Mouse (Mus musculus) adrenal gland, adult 8-10 months (tissue): ENCODE results near the gene H2-Ob. TPM values are rescaled to one million over a fixed set of nuclear protein-coding genes. Genes with fewer than 3 reads are reported as not detected.

Experiments
- DNase-seq: peaks from one replicate; pipeline ENCODE4 v3.0.0; 2022
- total RNA-seq, 4 experiments: library from RNA; stranded (reverse); gene quantifications; 2 replicates each; pipeline ENCODE4 v1.2.4; 2022

H2-Ob gene
- total RNA-seq, 4 experiments from 2014 or later, result 1.3 to 1.8 (median 1.5) TPM

- DNase-seq, result no peak
Measured at GRCm38 (mm10) chr17:34247047-34247446, 8.3 kb downstream of the H2-Ob start.

- DNase-seq, result no peak
Measured at GRCm38 (mm10) chr17:34248764-34249163, 10.1 kb downstream of the H2-Ob start.

GRCm38 (mm10) chr17:34249361-34249760 lies 10.7 kb downstream of the H2-Ob start:
- DNase-seq, result no peak

- no peak for DNase-seq
Measured at GRCm38 (mm10) chr17:34249878-34250277, 11.2 kb downstream of the H2-Ob start.

- no peak for DNase-seq
Measured at GRCm38 (mm10) chr17:34251666-34252065, 13.0 kb downstream of the H2-Ob start.

- no peak for DNase-seq
Measured at GRCm38 (mm10) chr17:34256501-34256900, 17.8 kb downstream of the H2-Ob start.

- DNase-seq, result peak; percentile 72
Measured at GRCm38 (mm10) chr17:34257594-34258375, 19.1 kb downstream of the H2-Ob start, which contains the start of gene H2-Ab1. H2-Ab1 (plus strand) TSS chr17:34257689.

- no peak for DNase-seq
Measured at GRCm38 (mm10) chr17:34260551-34260950, 21.8 kb downstream of the H2-Ob start.

- peak; percentile 59 for DNase-seq
Measured at GRCm38 (mm10) chr17:34261502-34261901, 22.8 kb downstream of the H2-Ob start.

- DNase-seq, result peak; percentile 47
Measured at GRCm38 (mm10) chr17:34263068-34263467, 24.4 kb downstream of the H2-Ob start.

GRCm38 (mm10) chr17:34263811-34264371 lies 25.2 kb downstream of the H2-Ob start:
- DNase-seq, result no peak

- DNase-seq, result no peak
Measured at GRCm38 (mm10) chr17:34264452-34265351, 26.0 kb downstream of the H2-Ob start.

GRCm38 (mm10) chr17:34268262-34268661 lies 29.6 kb downstream of the H2-Ob start:
- DNase-seq, result no peak

- DNase-seq, result no peak
Measured at GRCm38 (mm10) chr17:34268748-34269147, 30.0 kb downstream of the H2-Ob start.

- no peak for DNase-seq
Measured at GRCm38 (mm10) chr17:34269817-34270216, 31.1 kb downstream of the H2-Ob start.

- DNase-seq, result no peak
Measured at GRCm38 (mm10) chr17:34270230-34270629, 31.5 kb downstream of the H2-Ob start.

- DNase-seq, result no peak
Measured at GRCm38 (mm10) chr17:34270940-34271339, 32.2 kb downstream of the H2-Ob start.

- DNase-seq, result no peak
Measured at GRCm38 (mm10) chr17:34272102-34272501, 33.4 kb downstream of the H2-Ob start.

GRCm38 (mm10) chr17:34280499-34281038 lies 41.9 kb downstream of the H2-Ob start:
- no peak for DNase-seq

GRCm38 (mm10) chr17:34281836-34282235 lies 43.1 kb downstream of the H2-Ob start:
- no peak for DNase-seq

- DNase-seq, result no peak
Measured at GRCm38 (mm10) chr17:34285371-34285770, 46.7 kb downstream of the H2-Ob start.

- DNase-seq, result no peak
Measured at GRCm38 (mm10) chr17:34285848-34286247, 47.1 kb downstream of the H2-Ob start.

- no peak for DNase-seq
Measured at GRCm38 (mm10) chr17:34286501-34286900, 47.8 kb downstream of the H2-Ob start.
